Mouse (Mus musculus) midbrain, postnatal 0 days (tissue): ENCODE data around the gene Arhgap24. TPM values are rescaled to one million over a fixed set of nuclear protein-coding genes. Genes with fewer than 3 reads are reported as not detected.

ENCODE experiments used
- ATAC-seq: fragments of 200-750 bp; cut with Nextera tagmentation; 2 replicates; pipeline ENCODE4 v1.8.0; 2017; ENCODE audit warnings: moderate number of reproducible peaks, mild to moderate bottlenecking, moderate TSS enrichment, moderate library complexity; ENCODE audit not compliant: low FRiP score
- DNase-seq: peaks from one replicate; pipeline ENCODE4 v3.0.0-alpha.2; 2015; ENCODE audit warnings: low spot score
- H3K27ac ChIP-seq: fragments of 300-500 bp; sonication (generic); 2 replicates; pipeline ENCODE4 v1.5.1; 2014; ENCODE audit warnings: low read depth, mild to moderate bottlenecking, low read length, mixed read lengths
- H3K27me3 ChIP-seq: fragments of 300-500 bp; sonication (generic); 2 replicates; pipeline ENCODE4 v1.6.1; 2014; ENCODE audit warnings: low read length, control low read depth, mixed read lengths; ENCODE audit not compliant: insufficient read depth
- H3K36me3 ChIP-seq: fragments of 300-500 bp; sonication (generic); 2 replicates; pipeline ENCODE4 v1.6.1; 2014; ENCODE audit warnings: low read length, control low read depth, mixed read lengths; ENCODE audit not compliant: insufficient read depth
- H3K4me1 ChIP-seq: fragments of 300-500 bp; sonication (generic); 2 replicates; pipeline ENCODE4 v1.6.1; 2014; ENCODE audit warnings: mild to moderate bottlenecking, control low read depth, antibody characterized with exemption, low read length, mixed read lengths; ENCODE audit not compliant: insufficient read depth
- H3K4me2 ChIP-seq: fragments of 300-500 bp; sonication (generic); 2 replicates; pipeline ENCODE4 v1.6.1; 2014; ENCODE audit warnings: low read depth, mild to moderate bottlenecking, low read length, mixed read lengths; ENCODE audit not compliant: poor library complexity, severe bottlenecking
- H3K4me3 ChIP-seq: fragments of 300-500 bp; sonication (generic); 2 replicates; pipeline ENCODE4 v1.5.1; 2014; ENCODE audit warnings: low read depth, mild to moderate bottlenecking, low read length, moderate library complexity
- H3K9ac ChIP-seq: fragments of 300-500 bp; sonication (generic); replicated peaks from 2 replicates; pipeline ENCODE4 v1.6.1; 2014; ENCODE audit warnings: mild to moderate bottlenecking, low read length, moderate library complexity, mixed read lengths; ENCODE audit not compliant: poor library complexity, severe bottlenecking
- H3K9me3 ChIP-seq: fragments of 300-500 bp; sonication (generic); 2 replicates; pipeline ENCODE4 v1.6.1; 2016; ENCODE audit warnings: low read length, control low read depth
- CTCF ChIP-seq: IDR thresholded peaks from 2 replicates; pipeline ENCODE4 v1.5.1; 2016; ENCODE audit warnings: antibody characterized with exemption, mild to moderate bottlenecking
- WGBS: fragments of 180-500 bp; shearing (Covaris S2); extraction: QIAGEN DNeasy Blood & Tissue Kit; methylation state at CpG from one replicate; pipeline ENCODE4 v1.1.7; 2014; 5-methylcytosine and 5-hydroxymethylcytosine counted together
- polyA plus RNA-seq: library from polyadenylated mRNA; unstranded; fragments of >200 nt; fragmentation: Nextera tagmentation; extraction: Ambion mirVana; gene quantifications from 2 replicates; pipeline ENCODE4 v1.2.1, GENCODE M21; 2015
- total RNA-seq: library from RNA; depleted of rRNA; stranded (reverse); fragments of >200 nt; gene quantifications from 2 replicates; pipeline ENCODE4 v1.2.3, GENCODE M21; 2014

Gene Arhgap24
- total and polyA plus RNA-seq, 2 experiments from 2014 or later, result 14.6 to 19.3 TPM

DNA sequence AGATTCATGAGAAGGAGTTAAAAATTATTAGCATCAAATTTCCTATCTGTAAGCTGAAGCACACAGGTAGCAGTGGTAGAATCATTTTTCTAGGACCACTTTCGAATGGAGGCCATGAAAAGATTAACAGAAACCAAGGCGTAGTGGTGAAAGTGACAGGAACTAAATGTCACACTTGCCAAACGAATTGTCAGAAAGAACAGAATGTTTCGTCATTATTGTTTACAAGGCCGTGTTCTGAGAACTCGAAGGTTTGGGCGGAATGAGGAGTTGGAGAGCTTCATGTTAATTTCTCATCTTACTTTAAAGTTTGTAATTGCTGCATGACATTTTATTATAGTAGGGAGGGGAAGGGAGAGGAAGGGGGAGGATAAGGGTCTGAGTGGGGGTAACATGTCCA, 162.2 kb downstream of the Arhgap24 start:
- no peak overlapping the region for H3K9ac ChIP-seq
- no peaks in the 10 kb centered on the region for H3K9me3 ChIP-seq
- no peak for TF ChIP-seq CTCF
- no peak for ATAC-seq
- H3K4me3 ChIP-seq, result no peak overlapping the region
- H3K4me2 ChIP-seq, result no peak overlapping the region
- H3K4me1 ChIP-seq, result no peaks in the 10 kb centered on the region
- H3K27ac ChIP-seq, result no peak overlapping the region
- no peak for DNase-seq
- H3K36me3 ChIP-seq, result no peaks in the 10 kb centered on the region
- no peaks in the 10 kb centered on the region for H3K27me3 ChIP-seq
- WGBS, result 90% methylated on average over 7 of the region's 7 CpGs

DNA sequence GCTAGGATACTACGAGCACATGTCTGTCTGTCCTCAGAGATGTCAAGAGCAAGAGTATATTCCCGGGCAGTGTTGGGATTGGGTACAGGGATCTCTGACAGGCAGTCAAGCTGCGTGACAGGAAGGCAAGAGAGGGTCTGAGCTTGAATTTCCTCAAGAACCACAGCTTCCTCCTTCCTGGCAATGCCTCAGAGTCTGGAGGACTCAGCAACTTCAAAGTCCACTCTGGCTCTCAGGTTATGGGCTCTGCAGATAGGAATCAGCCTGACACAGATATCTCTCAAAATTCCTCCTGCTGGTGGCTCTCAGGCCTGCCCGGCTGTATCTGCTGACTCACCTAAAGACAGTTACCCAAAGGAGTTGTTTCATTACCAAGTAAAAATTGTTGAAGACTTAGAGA, 162.6 kb downstream of the Arhgap24 start:
- Histone ChIP-seq H3K27me3 (no peaks in the 10 kb centered on the region), H3K4me2 (no peak overlapping the region), H3K4me3 (no peak overlapping the region), H3K27ac (no peak overlapping the region), H3K9me3 (no peaks in the 10 kb centered on the region), H3K9ac (no peak overlapping the region), H3K4me1 (no peaks in the 10 kb centered on the region), H3K36me3 (no peaks in the 10 kb centered on the region)
- WGBS, result 85% methylated on average over 4 of the region's 4 CpGs
- DNase-seq, result no peak
- no peak for ATAC-seq
- TF ChIP-seq CTCF, result no peak

DNA sequence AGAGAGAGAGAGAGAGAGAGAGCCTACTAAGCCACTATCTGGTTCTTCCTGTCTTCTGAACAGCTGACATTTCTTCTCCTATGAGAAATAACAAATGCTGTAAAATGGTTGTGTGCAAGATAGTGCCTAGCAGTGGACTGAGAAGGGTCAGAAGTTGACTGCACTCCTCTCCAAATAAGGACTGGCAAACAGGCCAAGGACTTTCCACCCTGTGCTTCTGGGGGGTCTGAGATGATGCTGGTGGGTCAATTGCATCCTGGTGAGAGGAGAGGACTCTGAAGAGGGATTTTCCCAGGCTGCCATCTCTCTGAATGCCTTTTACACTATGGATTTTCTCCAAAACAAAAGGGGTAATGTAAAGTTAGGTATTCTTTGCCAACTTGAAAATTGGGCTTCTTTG, 177.9 kb downstream of the Arhgap24 start:
- Histone ChIP-seq H3K36me3 (no peaks in the 10 kb centered on the region), H3K4me1 (no peaks in the 10 kb centered on the region), H3K9ac (no peak overlapping the region), H3K4me3 (no peak overlapping the region), H3K27me3 (no peaks in the 10 kb centered on the region), H3K4me2 (no peak overlapping the region), H3K9me3 (no peaks in the 10 kb centered on the region), H3K27ac (no peak overlapping the region)
- no peak for TF ChIP-seq CTCF
- ATAC-seq (no peak), DNase-seq (no peak)

DNA sequence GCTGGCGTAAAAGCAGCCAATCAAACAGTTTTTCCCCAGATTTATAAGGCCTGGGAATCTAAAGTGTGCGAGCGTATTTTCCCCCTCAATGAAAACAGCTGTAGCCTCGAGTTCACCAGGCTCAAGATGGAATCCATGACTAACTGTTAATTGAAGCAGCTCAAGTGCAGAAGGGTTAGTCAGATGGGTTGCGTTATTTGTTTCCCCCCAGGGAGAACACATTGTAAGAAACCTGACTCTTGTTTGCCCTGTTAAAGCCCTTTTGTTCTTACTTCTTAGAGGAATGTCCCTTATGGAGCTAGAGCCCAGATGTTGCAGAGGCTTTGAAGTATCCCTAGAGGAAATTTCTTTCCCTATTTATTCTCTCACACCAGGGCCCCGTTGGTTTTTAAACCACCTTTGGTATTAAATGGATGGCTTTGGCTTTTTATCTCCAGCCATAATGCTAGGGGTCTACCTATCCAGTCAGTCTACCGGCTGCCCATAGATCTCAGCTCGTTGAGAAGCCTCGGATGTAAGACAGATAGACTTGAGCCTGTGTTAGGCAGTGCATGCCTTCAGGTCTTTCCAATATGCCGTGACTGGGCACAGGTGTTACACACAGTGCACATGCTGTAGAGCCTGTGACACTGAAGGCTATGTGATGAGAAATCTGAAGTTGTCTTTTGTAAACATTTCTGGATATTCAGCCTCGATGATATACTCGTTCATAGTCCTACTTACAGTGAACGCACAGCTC, 184.0 kb downstream of the Arhgap24 start:
- DNase-seq, result no peak
- no peak for TF ChIP-seq CTCF
- 62% methylated on average over 13 of the region's 13 CpGs for WGBS

DNA sequence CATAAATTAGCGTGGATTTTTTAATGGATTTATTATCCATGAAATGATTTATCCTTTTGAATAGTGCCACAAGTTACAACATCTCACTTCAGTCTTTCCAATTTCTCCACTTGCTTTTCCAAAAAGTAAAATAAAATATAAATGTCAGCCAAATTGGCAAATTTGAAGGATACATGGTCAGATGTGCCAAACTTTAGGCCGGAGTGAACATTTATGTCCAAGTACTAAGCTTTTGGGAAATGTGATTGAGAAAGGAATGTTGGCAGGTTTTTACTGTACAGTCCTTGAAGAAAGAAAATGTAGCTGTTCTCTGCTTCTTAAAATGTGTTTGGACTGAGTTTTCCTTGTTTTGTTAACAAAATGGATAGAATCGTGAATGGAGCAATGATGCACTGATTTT, 185.7 kb downstream of the Arhgap24 start:
- no peak for TF ChIP-seq CTCF
- Histone ChIP-seq H3K27ac (no peak overlapping the region), H3K4me3 (no peak overlapping the region), H3K36me3 (no peaks in the 10 kb centered on the region), H3K27me3 (no peaks in the 10 kb centered on the region), H3K4me2 (no peak overlapping the region), H3K9ac (no peak overlapping the region), H3K4me1 (no peaks in the 10 kb centered on the region), H3K9me3 (no peaks in the 10 kb centered on the region)
- ATAC-seq (no peak), DNase-seq (no peak)
- WGBS, result 91% methylated on average over 3 of the region's 3 CpGs

More for the DNA sequence above, 184.0 kb downstream of the Arhgap24 start:
- no peak overlapping the region for H3K4me2 ChIP-seq
- H3K27me3 ChIP-seq, result no peaks in the 10 kb centered on the region
- no peaks in the 10 kb centered on the region for H3K4me1 ChIP-seq
- no peak overlapping the region for H3K9ac ChIP-seq
- H3K36me3 ChIP-seq, result no peaks in the 10 kb centered on the region
- no peak overlapping the region for H3K27ac ChIP-seq
- H3K4me3 ChIP-seq, result no peak overlapping the region
- no peak for ATAC-seq
- no peaks in the 10 kb centered on the region for H3K9me3 ChIP-seq

DNA sequence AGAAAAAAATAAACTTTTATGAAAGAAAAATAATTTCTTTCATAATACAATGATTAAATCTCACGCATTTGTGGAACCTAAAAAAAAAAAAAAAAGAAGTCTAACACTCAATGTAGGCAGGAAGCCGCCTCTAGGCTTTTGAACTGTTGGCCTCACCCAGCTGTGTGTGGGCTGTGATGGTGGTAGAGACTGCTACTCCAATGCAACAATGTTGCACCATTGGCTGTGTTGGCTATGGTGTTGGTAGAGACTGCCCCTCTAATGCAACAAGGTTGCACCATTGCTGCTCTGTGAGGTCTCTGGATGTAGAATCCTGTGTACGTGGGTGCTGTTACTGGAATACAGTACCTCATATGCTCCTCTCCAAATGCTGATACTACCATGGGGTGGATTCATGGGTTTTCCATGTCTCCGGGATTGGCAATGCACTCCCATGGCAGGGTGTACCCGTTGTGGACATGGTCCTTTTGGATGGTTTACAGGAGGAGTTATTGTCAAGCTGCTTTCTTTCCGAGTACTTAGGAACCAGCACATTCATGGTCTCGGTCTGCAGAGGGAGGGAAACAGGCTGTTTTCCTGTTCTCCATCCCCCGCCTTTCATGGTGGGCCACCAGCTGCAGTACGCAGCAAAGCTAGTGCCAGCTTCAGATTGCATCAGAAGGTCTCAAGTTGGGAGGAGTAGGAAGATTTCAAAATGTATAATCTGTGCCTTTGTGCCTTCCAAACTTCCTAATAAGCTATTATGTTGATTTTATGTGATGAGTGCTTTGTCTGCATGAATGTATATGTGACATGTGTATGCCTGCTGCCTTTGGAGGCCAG, 186.8 kb downstream of the Arhgap24 start:
- WGBS, result 87% methylated on average over 9 of the region's 9 CpGs
- TF ChIP-seq CTCF, result no peak
- Histone ChIP-seq H3K4me3 (no peak overlapping the region), H3K9ac (no peak overlapping the region), H3K4me2 (no peak overlapping the region), H3K27me3 (no peaks in the 10 kb centered on the region), H3K27ac (no peak overlapping the region), H3K4me1 (no peaks in the 10 kb centered on the region), H3K9me3 (no peaks in the 10 kb centered on the region), H3K36me3 (no peaks in the 10 kb centered on the region)
- no peak for ATAC-seq
- DNase-seq, result no peak
